Mouse (Mus musculus) adrenal gland, postnatal 25 days (tissue): ENCODE measurements around the gene Olfr433. TPM values are rescaled to one million over a fixed set of nuclear protein-coding genes. Genes with fewer than 3 reads are reported as not detected.
"Not testable (repeated sequence)": the region's sequence is repeated elsewhere in the genome, so short reads cannot be mapped to it uniquely, and the experiment has no call there.

Experiments
- DNase-seq: peaks from one replicate; pipeline ENCODE4 v3.0.0; 2021; ENCODE audit warnings: mixed read lengths
- long read RNA-seq: library from polyadenylated mRNA; stranded (forward); transcript quantifications from one replicate; pipeline ENCODE4 v2.0.0, GENCODE M21; 2021
- total RNA-seq: library from RNA; stranded (reverse); gene quantifications from 2 replicates; pipeline ENCODE4 v1.2.3, GENCODE M21; 2021

Olfr433 gene
- total RNA-seq: not detected in 2 replicates
- long read RNA-seq: 0 reads

- peak; percentile 9 for DNase-seq
Observed at GRCm38 (mm10) chr1:174040523-174041177, at the start of gene Olfr433. Olfr433 (plus strand) TSS chr1:174040705.

- DNase-seq: no peak
Observed at GRCm38 (mm10) chr1:173995003-173995402, 45.5 kb upstream of the Olfr433 start.

GRCm38 (mm10) chr1:174004352-174005109, 36.0 kb upstream of the Olfr433 start:
- not testable (repeated sequence) for DNase-seq

- DNase-seq: not testable (repeated sequence)
Observed at GRCm38 (mm10) chr1:174007050-174007449, 33.5 kb upstream of the Olfr433 start.

GRCm38 (mm10) chr1:174031698-174032097, 8.8 kb upstream of the Olfr433 start, which contains the start of gene Ifi205:
Ifi205 (minus strand) TSS chr1:174031810.
- no peak for DNase-seq

GRCm38 (mm10) chr1:174035841-174036240, 4.7 kb upstream of the Olfr433 start:
- DNase-seq: no peak

- DNase-seq: no peak
Observed at GRCm38 (mm10) chr1:174038480-174038879, 2.0 kb upstream of the Olfr433 start.

GRCm38 (mm10) chr1:174042091-174042884, 1.8 kb downstream of the Olfr433 start:
- not testable (repeated sequence) for DNase-seq

GRCm38 (mm10) chr1:174044431-174044830, 3.9 kb downstream of the Olfr433 start:
- no peak for DNase-seq

GRCm38 (mm10) chr1:174048227-174048626, 7.7 kb downstream of the Olfr433 start:
- DNase-seq: not testable (repeated sequence)

GRCm38 (mm10) chr1:174048893-174049292, 8.4 kb downstream of the Olfr433 start, which contains the start of gene Olfr432:
Olfr432 (plus strand) TSS chr1:174049205.
- no peak for DNase-seq

GRCm38 (mm10) chr1:174049357-174049756, 8.9 kb downstream of the Olfr433 start:
- DNase-seq: not testable (repeated sequence)

GRCm38 (mm10) chr1:174050532-174050931, 10.0 kb downstream of the Olfr433 start:
- no peak for DNase-seq

GRCm38 (mm10) chr1:174051515-174051914, 11.0 kb downstream of the Olfr433 start:
- DNase-seq: no peak

- no peak for DNase-seq
Observed at GRCm38 (mm10) chr1:174051931-174052536, 11.5 kb downstream of the Olfr433 start.

- DNase-seq: no peak
Observed at GRCm38 (mm10) chr1:174052981-174053380, 12.5 kb downstream of the Olfr433 start.

- DNase-seq: no peak
Observed at GRCm38 (mm10) chr1:174055248-174055647, 14.7 kb downstream of the Olfr433 start.

GRCm38 (mm10) chr1:174066305-174066704, 25.8 kb downstream of the Olfr433 start, which contains the start of gene Olfr430:
Olfr430 (plus strand) TSS chr1:174066605.
- DNase-seq: no peak

- no peak for DNase-seq
Observed at GRCm38 (mm10) chr1:174084031-174084430, 43.5 kb downstream of the Olfr433 start, which contains the start of gene Olfr429. Olfr429 (plus strand) TSS chr1:174084331.
